Mouse (Mus musculus) embryo, embryonic 10.5 days (tissue): ENCODE measurements at regions not wholly inside any gene's neighbourhood (a gene's known extent, or its start where the extent isn't known, plus 50 kb on each side); places are given as distances from the start of the nearest gene placed in this dataset.

ENCODE experiments used
- DNase-seq: peaks from one replicate; pipeline ENCODE4 v3.0.0-alpha.2; 2015; ENCODE audit warnings: low spot score

GRCm38 (mm10) chrX:5765702-5766101 is 96.8 kb downstream of the Btbd35f7 start:
- no peak for DNase-seq

- DNase-seq, result no peak
Measured at GRCm38 (mm10) chrX:5798433-5798832, 129.6 kb downstream of the Btbd35f7 start.

- no peak for DNase-seq
Measured at GRCm38 (mm10) chrX:5798902-5799301, 130.0 kb downstream of the Btbd35f7 start.

GRCm38 (mm10) chrX:5803181-5803580 is 134.3 kb downstream of the Btbd35f7 start:
- DNase-seq, result peak; percentile 3
